Mouse (Mus musculus) intestine, embryonic 14.5 days (tissue): Measurements from ENCODE around the gene Ankrd66. TPM values are rescaled to one million over a fixed set of nuclear protein-coding genes. Genes with fewer than 3 reads are reported as not detected.
"Not testable (repeated sequence)": the region's sequence is repeated elsewhere in the genome, so short reads cannot be mapped to it uniquely, and the experiment has no call there.

Source experiments
- ATAC-seq: fragments of 200-750 bp; cut with Nextera tagmentation; replicated peaks from 2 replicates; pipeline ENCODE4 v1.8.0; 2017; ENCODE audit warnings: low read depth, moderate number of reproducible peaks, moderate TSS enrichment, moderate library complexity; ENCODE audit not compliant: low FRiP score, low TSS enrichment
- DNase-seq: peaks from one replicate; pipeline ENCODE4 v3.0.0-alpha.2; 2018; ENCODE audit warnings: low spot score
- H3K27ac ChIP-seq: fragments of 300-500 bp; sonication (generic); 2 replicates; pipeline ENCODE4 v1.5.1; 2014; ENCODE audit warnings: low read depth, mild to moderate bottlenecking, control low read depth
- H3K27me3 ChIP-seq: fragments of 300-500 bp; sonication (generic); replicated peaks from 2 replicates; pipeline ENCODE4 v1.6.1; 2014; ENCODE audit warnings: low read length, control low read depth; ENCODE audit not compliant: control insufficient read depth, insufficient read depth
- H3K36me3 ChIP-seq: fragments of 300-500 bp; sonication (generic); 2 replicates; pipeline ENCODE4 v1.6.1; 2014; ENCODE audit warnings: low read length, control low read depth; ENCODE audit not compliant: control insufficient read depth, insufficient read depth
- H3K4me1 ChIP-seq: fragments of 300-500 bp; sonication (generic); replicated peaks from 2 replicates; pipeline ENCODE4 v1.6.1; 2014; ENCODE audit warnings: low read length, control low read depth, mixed read lengths; ENCODE audit not compliant: control insufficient read depth, insufficient read depth
- H3K4me2 ChIP-seq: fragments of 300-500 bp; sonication (generic); 2 replicates; pipeline ENCODE4 v1.6.1; 2014; ENCODE audit warnings: low read length
- H3K4me3 ChIP-seq: fragments of 300-500 bp; sonication (generic); 2 replicates; pipeline ENCODE4 v1.5.1; 2014; ENCODE audit warnings: low read depth, low read length, control low read depth, mixed read lengths
- H3K9ac ChIP-seq: fragments of 300-500 bp; sonication (generic); 2 replicates; pipeline ENCODE4 v1.6.1; 2014; ENCODE audit warnings: mild to moderate bottlenecking, low read length
- H3K9me3 ChIP-seq: fragments of 300-500 bp; sonication (generic); 2 replicates; pipeline ENCODE4 v1.6.1; 2016; ENCODE audit warnings: low read length, control low read depth; ENCODE audit not compliant: control insufficient read depth
- WGBS: fragments of 180-500 bp; shearing (Covaris S2); extraction: QIAGEN DNeasy Blood & Tissue Kit; methylation state at CpG from one replicate; pipeline ENCODE4 v1.1.7; 2014; 5-methylcytosine and 5-hydroxymethylcytosine counted together
- polyA plus RNA-seq: library from polyadenylated mRNA; unstranded; fragments of >200 nt; fragmentation: Nextera tagmentation; extraction: Ambion mirVana; gene quantifications from 2 replicates; pipeline ENCODE4 v1.2.1, GENCODE M21; 2014

Gene Ankrd66
- polyA plus RNA-seq, 1 experiment from 2014 or later: 0.23 TPM

GRCm38 (mm10) chr17:43554516-43555403, 11.3 kb upstream of the Ankrd66 start:
- Histone ChIP-seq H3K36me3 (no peaks in the 10 kb centered on the region), H3K4me3 (no peak overlapping the region), H3K4me2 (no peak overlapping the region), H3K27me3 (no peaks in the 10 kb centered on the region), H3K4me1 (peaks cover 8% of the 10 kb centered on the region; the same call in 1 of the 2 replicates), H3K27ac (no peak overlapping the region), H3K9ac (no peak overlapping the region), H3K9me3 (no peaks in the 10 kb centered on the region)
- DNase-seq (no peak), ATAC-seq (peak; percentile 38; the same call in 1 of the 2 replicates)
- WGBS: 40% methylated on average over 12 of the region's 12 CpGs

- Histone ChIP-seq H3K4me3 (no peak overlapping the region), H3K9me3 (no peaks in the 10 kb centered on the region), H3K36me3 (no peaks in the 10 kb centered on the region), H3K9ac (no peak overlapping the region), H3K4me1 (peaks cover 8% of the 10 kb centered on the region; the same call in 1 of the 2 replicates), H3K27ac (peak overlapping the region; percentile 16), H3K27me3 (no peaks in the 10 kb centered on the region), H3K4me2 (no peak overlapping the region)
- ATAC-seq (no peak), DNase-seq (no peak)
- 31% methylated on average over 3 of the region's 3 CpGs for WGBS
Measured at GRCm38 (mm10) chr17:43551122-43551630, 7.7 kb upstream of the Ankrd66 start.

GRCm38 (mm10) chr17:43544040-43544439, 601 bp upstream of the Ankrd66 start:
- no peak overlapping the region for H3K4me2 ChIP-seq
- ATAC-seq: no peak
- WGBS: 90% methylated on average over 4 of the region's 4 CpGs

GRCm38 (mm10) chr17:43538767-43539166, 4.7 kb downstream of the Ankrd66 start:
- Histone ChIP-seq H3K27ac (no peak overlapping the region), H3K9me3 (no peaks in the 10 kb centered on the region), H3K4me3 (no peak overlapping the region), H3K4me2 (no peak overlapping the region), H3K4me1 (peaks cover 5% of the 10 kb centered on the region; the same call in 1 of the 2 replicates), H3K36me3 (no peaks in the 10 kb centered on the region), H3K9ac (no peak overlapping the region), H3K27me3 (no peaks in the 10 kb centered on the region)
- DNase-seq (no peak), ATAC-seq (no peak)
- 82% methylated on average over 3 of the region's 3 CpGs for WGBS

More at GRCm38 (mm10) chr17:43544040-43544439, 601 bp upstream of the Ankrd66 start:
- Histone ChIP-seq H3K9me3 (no peaks in the 10 kb centered on the region), H3K9ac (no peak overlapping the region), H3K36me3 (no peaks in the 10 kb centered on the region), H3K27me3 (no peaks in the 10 kb centered on the region), H3K4me1 (no peaks in the 10 kb centered on the region), H3K4me3 (no peak overlapping the region), H3K27ac (no peak overlapping the region)
- DNase-seq: no peak

- DNase-seq, H3K9ac ChIP-seq, H3K27ac ChIP-seq, H3K36me3 ChIP-seq, H3K27me3 ChIP-seq, H3K4me2 ChIP-seq, ATAC-seq, H3K9me3 ChIP-seq, H3K4me1 ChIP-seq, H3K4me3 ChIP-seq: not testable (repeated sequence)
- 85% methylated on average over 6 of the region's 6 CpGs for WGBS
Measured at GRCm38 (mm10) chr17:43536841-43537240, 6.6 kb downstream of the Ankrd66 start.

- Histone ChIP-seq H3K4me2 (peak overlapping the region; percentile 49), H3K9ac (peak overlapping the region; percentile 17; the same call in 1 of the 2 replicates), H3K9me3 (no peaks in the 10 kb centered on the region), H3K4me3 (peak overlapping the region; percentile 19), H3K4me1 (peaks cover 5% of the 10 kb centered on the region; the same call in 1 of the 2 replicates), H3K27ac (peak overlapping the region; percentile 47; the same call in 1 of the 2 replicates), H3K27me3 (no peaks in the 10 kb centered on the region), H3K36me3 (no peaks in the 10 kb centered on the region)
- peak; percentile 91 for ATAC-seq
- peak; percentile 72 for DNase-seq
- WGBS: 18% methylated on average over 23 of the region's 23 CpGs
Measured at GRCm38 (mm10) chr17:43534362-43535222, 8.8 kb downstream of the Ankrd66 start.

GRCm38 (mm10) chr17:43531192-43531591, 12.2 kb downstream of the Ankrd66 start:
- Histone ChIP-seq H3K4me3 (no peak overlapping the region), H3K9me3 (no peaks in the 10 kb centered on the region), H3K9ac (no peak overlapping the region), H3K4me2 (no peak overlapping the region), H3K27me3 (no peaks in the 10 kb centered on the region), H3K4me1 (peaks cover 5% of the 10 kb centered on the region; the same call in 1 of the 2 replicates), H3K27ac (no peak overlapping the region), H3K36me3 (no peaks in the 10 kb centered on the region)
- 91% methylated on average over 4 of the region's 4 CpGs for WGBS
- no peak for DNase-seq
- ATAC-seq: no peak

GRCm38 (mm10) chr17:43530507-43530906, 12.9 kb downstream of the Ankrd66 start:
- no peaks in the 10 kb centered on the region for H3K27me3 ChIP-seq
- ATAC-seq (no peak), DNase-seq (no peak)
- H3K27ac ChIP-seq: no peak overlapping the region
- no peak overlapping the region for H3K4me2 ChIP-seq
- no peak overlapping the region for H3K4me3 ChIP-seq
- H3K4me1 ChIP-seq: peaks cover 5% of the 10 kb centered on the region; the same call in 1 of the 2 replicates
- no peaks in the 10 kb centered on the region for H3K36me3 ChIP-seq
- H3K9ac ChIP-seq: no peak overlapping the region
- no peaks in the 10 kb centered on the region for H3K9me3 ChIP-seq
- whole genome bisulfite sequencing: 83% methylated on average over 2 of the region's 2 CpGs
